In the genomic region with DNA sequence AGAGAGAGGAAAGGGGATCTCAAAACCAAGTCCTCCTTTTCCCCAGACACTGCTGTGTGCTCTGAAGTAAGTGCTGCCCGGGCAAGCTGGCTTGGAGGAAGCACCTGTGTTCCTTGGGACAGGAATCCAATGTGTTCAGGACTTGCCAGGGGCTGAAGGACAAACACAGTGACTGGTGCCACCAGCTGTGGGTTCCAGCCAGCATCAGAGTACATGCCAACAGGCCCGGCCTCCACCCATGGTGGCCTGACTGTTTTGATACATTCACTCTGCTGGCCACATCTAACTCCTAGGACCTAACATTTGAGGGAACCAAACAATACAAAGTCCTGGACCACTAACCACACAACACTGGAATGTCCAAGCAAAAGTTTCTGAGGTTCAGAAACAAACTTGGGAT, we compare ENCODE assay signal across 20 mouse cellular contexts.
DNase-seq lines count a peak whose midpoint lies in the region; ATAC-seq lines count a peak whose summit lies in the region.
"Had no signal": no experiment of that assay in that cellular context is flagged by ENCODE, and none has a peak within 500 bp of the region (broad histone marks: within the 10 kb centered on the region; RNA-seq: fewer than 3 reads in every experiment).

No protein-coding gene starts in this region.

- 74% methylated on average over 2 of the region's 2 CpGs for WGBS in hindbrain, embryonic 16.5 days
- 87% methylated on average over 2 of the region's 2 CpGs for WGBS in hindbrain, embryonic 13.5 days

- no peak overlapping the region for H3K4me2 ChIP-seq in hindbrain, embryonic 16.5 days (ENCODE audit: low read length)
- no peak overlapping the region for H3K4me2 ChIP-seq in hindbrain, embryonic 13.5 days
- H3K4me2 ChIP-seq: embryonic facial prominence, embryonic 12.5 days; forebrain, embryonic 15.5 days; heart, embryonic 13.5 days; hindbrain, embryonic 14.5 days; midbrain, embryonic 11.5 days; neural tube, embryonic 13.5 days had no signal

- DNase-seq in lung, postnatal 36 days, result peak; percentile 20
- DNase-seq in lung, postnatal 10 days, result no peak
- peak; percentile 11 for DNase-seq in heart, postnatal 25 days (ENCODE audit: low spot score)
- DNase-seq in cerebellum, adult 9-11 months, result no peak
- no peak for DNase-seq in thymus, postnatal 10 days (ENCODE audit: low spot score in 2 of 2)
- DNase-seq: cerebellum, adult 8-10 months; right cerebral cortex, postnatal 14 days; thymus, postnatal 14 days had no signal

- no peaks in the 10 kb centered on the region for H3K27me3 ChIP-seq in hindbrain, embryonic 16.5 days (replicated peaks; ENCODE audit: control insufficient read depth, insufficient read depth, low read length)
- H3K27me3 ChIP-seq in hindbrain, embryonic 13.5 days, result no peaks in the 10 kb centered on the region
- H3K27me3 ChIP-seq: embryonic facial prominence, embryonic 12.5 days; forebrain, embryonic 15.5 days; heart, embryonic 13.5 days; neural tube, embryonic 13.5 days; Patski had no signal

- no peak overlapping the region for H3K4me3 ChIP-seq in hindbrain, embryonic 16.5 days (ENCODE audit: low read length)
- no peak overlapping the region for H3K4me3 ChIP-seq in hindbrain, embryonic 13.5 days
- H3K4me3 ChIP-seq: embryonic facial prominence, embryonic 12.5 days; forebrain, embryonic 15.5 days; heart, embryonic 13.5 days; neural tube, embryonic 13.5 days had no signal

- H3K27ac ChIP-seq in hindbrain, embryonic 16.5 days (ENCODE audit: low read depth, low read length), result no peak overlapping the region; the same call in 1 of the 2 replicates
- H3K27ac ChIP-seq in hindbrain, embryonic 13.5 days, result no peak overlapping the region
- H3K27ac ChIP-seq: embryonic facial prominence, embryonic 12.5 days; forebrain, embryonic 15.5 days; heart, embryonic 13.5 days; hindbrain, embryonic 14.5 days; kidney, postnatal 0 days; macrophage; neural tube, embryonic 13.5 days; stomach, postnatal 0 days had no signal

- H3K9ac ChIP-seq in hindbrain, embryonic 16.5 days (ENCODE audit: low read depth, low read length), result no peak overlapping the region; the same call in 1 of the 2 replicates
- no peak overlapping the region for H3K9ac ChIP-seq in hindbrain, embryonic 13.5 days
- H3K9ac ChIP-seq: embryonic facial prominence, embryonic 12.5 days; forebrain, embryonic 15.5 days; heart, embryonic 13.5 days; hindbrain, embryonic 14.5 days; neural tube, embryonic 13.5 days had no signal

- H3K4me1 ChIP-seq in hindbrain, embryonic 16.5 days (ENCODE audit: control insufficient read depth, insufficient read depth, low read depth, low read length), result no peaks in the 10 kb centered on the region
- no peaks in the 10 kb centered on the region for H3K4me1 ChIP-seq in hindbrain, embryonic 13.5 days (replicated peaks)
- H3K4me1 ChIP-seq: embryonic facial prominence, embryonic 12.5 days; forebrain, embryonic 15.5 days; neural tube, embryonic 13.5 days had no signal

- H3K36me3 ChIP-seq in hindbrain, embryonic 16.5 days (ENCODE audit: control insufficient read depth, insufficient read depth, low read length), result no peaks in the 10 kb centered on the region
- H3K36me3 ChIP-seq in hindbrain, embryonic 13.5 days, result no peaks in the 10 kb centered on the region
- H3K36me3 ChIP-seq: embryonic facial prominence, embryonic 12.5 days; forebrain, embryonic 15.5 days; heart, embryonic 13.5 days; neural tube, embryonic 13.5 days had no signal

- ATAC-seq in hindbrain, embryonic 16.5 days, result 0 out of 2 replicates have a peak, but pooled peaks have one; percentile 17
- no peak for ATAC-seq in hindbrain, embryonic 13.5 days (ENCODE audit: low FRiP score)
- ATAC-seq: forebrain, embryonic 15.5 days; Patski had no signal

- intact Hi-C loops in heart, postnatal 25 days (cut with DNase I), result no loop called here

- H3K9me3 ChIP-seq in hindbrain, embryonic 16.5 days (ENCODE audit: control insufficient read depth, low read length), result 0 out of 2 replicates have a peak, but pooled peaks cover 2% of the 10 kb centered on the region
- H3K9me3 ChIP-seq in hindbrain, embryonic 13.5 days, result no peaks in the 10 kb centered on the region
- H3K9me3 ChIP-seq: embryonic facial prominence, embryonic 12.5 days; forebrain, embryonic 15.5 days; neural tube, embryonic 13.5 days had no signal

Comparison
In these comparisons a context has a peak if more than half of its experiments do, and no peak if none do; other contexts are left out.
1. DNase-seq: peak in lung, postnatal 36 days (single experiment) and heart, postnatal 25 days (single experiment); none in lung, postnatal 10 days (single experiment), cerebellum, adult 9-11 months (single experiment) and thymus, postnatal 10 days (0 of 2).